In genomic region chr5:140607836-140608633, GRCm38 (mm10) we compare ENCODE assay signal across 7 mouse cellular contexts. TPM values are rescaled to one million over a fixed set of nuclear protein-coding genes. Genes with fewer than 3 reads are reported as not detected.
DNase-seq lines count a peak whose midpoint lies in the region; ATAC-seq and TF ChIP-seq lines count a peak whose summit lies in the region.

No protein-coding gene starts in this region.

- peaks cover 32% of the 10 kb centered on the region for H3K4me1 ChIP-seq in testis, adult 2 months (ENCODE audit: control insufficient read depth, insufficient read depth, low read length)
- H3K4me1 ChIP-seq in embryonic facial prominence, embryonic 11.5 days (ENCODE audit: control insufficient read depth, insufficient read depth, low read length) = peaks cover 25% of the 10 kb centered on the region
- H3K4me1 ChIP-seq in intestine, embryonic 14.5 days (replicated peaks; ENCODE audit: control insufficient read depth, insufficient read depth, low read length) = peaks cover 50% of the 10 kb centered on the region
- peaks cover 73% of the 10 kb centered on the region for H3K4me1 ChIP-seq in midbrain, embryonic 12.5 days

- 2% methylated on average over 16 of the region's 17 CpGs for WGBS in embryonic facial prominence, embryonic 11.5 days
- 3% methylated on average over 17 of the region's 17 CpGs for WGBS in intestine, embryonic 14.5 days
- WGBS in midbrain, embryonic 12.5 days = under 1% methylated on average over 17 of the region's 17 CpGs

- no peak for DNase-seq in testis, postnatal 14 days (ENCODE audit: low spot score)
- DNase-seq in embryonic facial prominence, embryonic 11.5 days (ENCODE audit: low spot score) = no peak
- peak; percentile 71 for DNase-seq in intestine, embryonic 14.5 days (ENCODE audit: low spot score)
- DNase-seq in yolk sac, embryonic 10.5 days (ENCODE audit: low spot score) = no peak
- DNase-seq in thymus, postnatal 25 days = no peak

- TF ChIP-seq POLR2A in testis, adult 2 months (IDR thresholded peaks at IDR 0.05; ENCODE audit: control insufficient read depth, low read depth, low read length) = no peak

- no peak for ATAC-seq in embryonic facial prominence, embryonic 11.5 days (replicated peaks; ENCODE audit: insufficient number of reproducible peaks, low FRiP score, low TSS enrichment, low read depth)
- no peak for ATAC-seq in intestine, embryonic 14.5 days (replicated peaks; ENCODE audit: low FRiP score, low TSS enrichment, low read depth)
- no peak for ATAC-seq in midbrain, embryonic 12.5 days (ENCODE audit: low FRiP score, low read depth)

- no peaks in the 10 kb centered on the region; the same call in none of the 2 replicates for H3K27me3 ChIP-seq in testis, adult 2 months (ENCODE audit: control insufficient read depth, insufficient read depth, low read length)
- peaks cover 69% of the 10 kb centered on the region for H3K27me3 ChIP-seq in embryonic facial prominence, embryonic 11.5 days (ENCODE audit: control insufficient read depth, insufficient read depth, low read length)
- peaks cover 50% of the 10 kb centered on the region for H3K27me3 ChIP-seq in intestine, embryonic 14.5 days (replicated peaks; ENCODE audit: control insufficient read depth, insufficient read depth, low read length)
- peaks cover 36% of the 10 kb centered on the region for H3K27me3 ChIP-seq in midbrain, embryonic 12.5 days

- no peak overlapping the region; the same call in 1 of the 2 replicates for H3K27ac ChIP-seq in testis, adult 2 months (ENCODE audit: control insufficient read depth, insufficient read depth, low read depth, low read length)
- H3K27ac ChIP-seq in embryonic facial prominence, embryonic 11.5 days (replicated peaks; ENCODE audit: low read depth, low read length) = peak overlapping the region; percentile 35; the same call in 1 of the 2 replicates
- 0 out of 2 replicates have a peak overlapping the region, but pooled peaks have one; percentile 43 for H3K27ac ChIP-seq in intestine, embryonic 14.5 days (ENCODE audit: low read depth)
- peak overlapping the region; percentile 98 for H3K27ac ChIP-seq in midbrain, embryonic 12.5 days (replicated peaks)

- H3K9ac ChIP-seq in embryonic facial prominence, embryonic 11.5 days (replicated peaks; ENCODE audit: low read length) = peak overlapping the region; percentile 66
- peak overlapping the region; percentile 53 for H3K9ac ChIP-seq in intestine, embryonic 14.5 days (ENCODE audit: low read length)
- peak overlapping the region; percentile 84 for H3K9ac ChIP-seq in midbrain, embryonic 12.5 days (replicated peaks)

- peak overlapping the region; percentile 78 for H3K4me3 ChIP-seq in testis, adult 2 months (ENCODE audit: control insufficient read depth, low read depth, low read length)
- peak overlapping the region; percentile 57 for H3K4me3 ChIP-seq in embryonic facial prominence, embryonic 11.5 days (ENCODE audit: low read depth, low read length)
- H3K4me3 ChIP-seq in intestine, embryonic 14.5 days (ENCODE audit: low read depth, low read length) = peak overlapping the region; percentile 50
- peak overlapping the region; percentile 72 for H3K4me3 ChIP-seq in midbrain, embryonic 12.5 days

- peak overlapping the region; percentile 82 for H3K4me2 ChIP-seq in embryonic facial prominence, embryonic 11.5 days (ENCODE audit: low read depth, low read length)
- H3K4me2 ChIP-seq in intestine, embryonic 14.5 days (ENCODE audit: low read length) = peak overlapping the region; percentile 51
- peak overlapping the region; percentile 68 for H3K4me2 ChIP-seq in midbrain, embryonic 12.5 days (replicated peaks)

- no peak for TF ChIP-seq CTCF in testis, adult 2 months (IDR thresholded peaks at IDR 0.05; ENCODE audit: control insufficient read depth, insufficient read depth, insufficient replicate concordance, low read depth, low read length)

- H3K9me3 ChIP-seq in embryonic facial prominence, embryonic 11.5 days (replicated peaks; ENCODE audit: control insufficient read depth, low read length) = no peaks in the 10 kb centered on the region
- no peaks in the 10 kb centered on the region for H3K9me3 ChIP-seq in intestine, embryonic 14.5 days (ENCODE audit: control insufficient read depth, low read length)
- H3K9me3 ChIP-seq in midbrain, embryonic 12.5 days = no peaks in the 10 kb centered on the region

- no peaks in the 10 kb centered on the region for H3K36me3 ChIP-seq in testis, adult 2 months (ENCODE audit: control insufficient read depth, insufficient read depth, low read length)
- no peaks in the 10 kb centered on the region for H3K36me3 ChIP-seq in embryonic facial prominence, embryonic 11.5 days (replicated peaks; ENCODE audit: control insufficient read depth, insufficient read depth, low read depth, low read length)
- 0 out of 2 replicates have a peak, but pooled peaks cover 2% of the 10 kb centered on the region for H3K36me3 ChIP-seq in intestine, embryonic 14.5 days (ENCODE audit: control insufficient read depth, insufficient read depth, low read length)
- peaks cover 9% of the 10 kb centered on the region for H3K36me3 ChIP-seq in midbrain, embryonic 12.5 days

RNA-seq across cellular contexts. Expression of gene Lfng, which starts 0.9 kb away (rescaled TPM):
- 1.4 TPM in 2 replicates for polyA plus RNA-seq in testis, adult 2 months (2012; rRNA removed)
- 13.3 and 13.7 TPM in 2 replicates for polyA plus RNA-seq in embryonic facial prominence, embryonic 11.5 days (2014; fragmentation: Nextera tagmentation; extraction: Ambion mirVana)
- polyA plus RNA-seq in intestine, embryonic 14.5 days (2014; fragmentation: Nextera tagmentation; extraction: Ambion mirVana) = 12.6 and 15.4 TPM in 2 replicates
- 28.5 and 33.9 TPM in 2 replicates for polyA plus RNA-seq in midbrain, embryonic 12.5 days (2016; fragmentation: Nextera tagmentation; extraction: Ambion mirVana)

RNA-seq across cellular contexts. Expression of gene Ttyh3, which starts 40.8 kb away (rescaled TPM):
- polyA plus RNA-seq in testis, adult 2 months (2012; rRNA removed) = 16.2 and 18.3 TPM in 2 replicates
- 42.5 and 42.8 TPM in 2 replicates for polyA plus RNA-seq in embryonic facial prominence, embryonic 11.5 days (2014; fragmentation: Nextera tagmentation; extraction: Ambion mirVana)
- polyA plus RNA-seq in intestine, embryonic 14.5 days (2014; fragmentation: Nextera tagmentation; extraction: Ambion mirVana) = 39.5 and 44.8 TPM in 2 replicates
- 68.8 and 71.0 TPM in 2 replicates for polyA plus RNA-seq in midbrain, embryonic 12.5 days (2016; fragmentation: Nextera tagmentation; extraction: Ambion mirVana)

RNA-seq across cellular contexts. Expression of gene Grifin, which starts 43.2 kb away (rescaled TPM):
- polyA plus RNA-seq in testis, adult 2 months (2012; rRNA removed) = not detected in 2 replicates
- 0.36 and 0.63 TPM in 2 replicates for polyA plus RNA-seq in embryonic facial prominence, embryonic 11.5 days (2014; fragmentation: Nextera tagmentation; extraction: Ambion mirVana)
- polyA plus RNA-seq in intestine, embryonic 14.5 days (2014; fragmentation: Nextera tagmentation; extraction: Ambion mirVana) = 0.54 TPM in 1 of 2 replicates, not detected in the other
- not detected in 2 replicates for polyA plus RNA-seq in midbrain, embryonic 12.5 days (2016; fragmentation: Nextera tagmentation; extraction: Ambion mirVana)
